Mouse (Mus musculus): ENCODE results near the gene Pard3. TPM values are rescaled to one million over a fixed set of nuclear protein-coding genes. Genes with fewer than 3 reads are reported as not detected.

Pard3 gene
- total and polyA plus RNA-seq, 3 experiments: 0.51 to 1.3 (median 0.94) TPM

DNA sequence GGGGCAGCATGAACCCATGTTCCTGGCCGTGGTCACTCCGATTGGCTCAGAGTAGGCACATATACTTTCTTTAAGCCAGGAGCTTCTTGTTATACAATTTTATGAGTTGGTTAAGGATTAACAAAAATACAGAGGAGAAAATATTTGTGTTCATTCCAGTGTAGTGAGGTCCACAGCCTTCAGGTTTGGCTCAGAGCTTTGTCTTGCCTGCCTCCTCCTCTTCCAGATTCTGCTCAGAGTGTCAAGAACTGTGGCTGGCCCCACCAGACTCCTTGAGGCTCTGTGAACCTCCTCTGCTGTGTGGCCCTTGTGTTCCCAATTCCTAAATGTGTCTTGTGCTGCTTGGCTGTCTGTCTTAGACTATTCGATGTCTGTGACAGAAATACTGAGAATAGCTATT is 59.7 kb downstream of the Pard3 start:
- dilution Hi-C loops (cut with MboI; ENCODE audit: extremely low pct_ligation_motif_present, extremely low pct_unique_long_range_greater_than_20kb, low sequenced_read_pairs): no loop called here

DNA sequence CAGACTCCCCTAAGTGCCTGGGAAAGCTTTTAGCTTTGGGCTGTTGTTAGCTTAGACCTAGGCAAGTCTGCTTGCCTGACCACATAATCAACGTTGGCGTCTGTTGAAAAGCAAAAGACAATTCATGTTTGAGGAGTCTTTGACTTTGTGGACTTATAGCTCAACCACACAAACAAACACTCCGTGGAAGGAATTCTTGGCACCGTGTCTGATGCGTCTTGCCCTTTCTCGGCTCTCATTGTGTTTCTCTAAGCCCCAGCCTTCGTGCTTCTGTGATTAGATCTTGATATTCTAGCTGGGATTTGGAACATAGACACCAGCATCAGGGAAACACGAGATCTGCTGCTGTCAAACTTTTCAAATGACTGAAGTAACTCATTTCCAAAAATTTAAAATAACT is 61.1 kb downstream of the Pard3 start:
- no peaks in the 10 kb centered on the region for H3K27me3 ChIP-seq (replicated peaks)
- no peaks in the 10 kb centered on the region for H3K9me3 ChIP-seq (replicated peaks; ENCODE audit: low read length)
- no peak overlapping the region for H3K4me2 ChIP-seq (ENCODE audit: insufficient read depth, low read depth, poor library complexity, severe bottlenecking)
- no peak for TF ChIP-seq CHD2 (IDR thresholded peaks at IDR 0.05; ENCODE audit: low read length)
- no peak for TF ChIP-seq HCFC1 (IDR thresholded peaks at IDR 0.05; ENCODE audit: low read depth, low read length)
- no peak for TF ChIP-seq TCF12 (IDR thresholded peaks at IDR 0.05; ENCODE audit: low read depth, low read length)
- no peak for TF ChIP-seq JUN (IDR thresholded peaks at IDR 0.05; ENCODE audit: insufficient read depth, low read depth, low read length)
- no peak for TF ChIP-seq NRF1 (IDR thresholded peaks at IDR 0.05; ENCODE audit: low read depth, low read length)
- TF ChIP-seq ETS1 (conservative IDR thresholded peaks at IDR 0.05; ENCODE audit: low read depth, low read length): no peak
- TF ChIP-seq ZMIZ1 (IDR thresholded peaks at IDR 0.05; ENCODE audit: low read depth, low read length): no peak
- no peak for TF ChIP-seq MAX (IDR thresholded peaks at IDR 0.05; ENCODE audit: low read length)
- TF ChIP-seq USF1 (IDR thresholded peaks at IDR 0.05; ENCODE audit: low read depth, low read length): no peak
- no peak for TF ChIP-seq MAFK (IDR thresholded peaks at IDR 0.05; ENCODE audit: insufficient replicate concordance, low read length)
- TF ChIP-seq CHD1 (IDR thresholded peaks at IDR 0.05; ENCODE audit: low read depth, low read length): no peak
- no peak for TF ChIP-seq EP300 (IDR thresholded peaks at IDR 0.05; ENCODE audit: low read length)
- no peak for TF ChIP-seq TBP (conservative IDR thresholded peaks at IDR 0.05; ENCODE audit: low read depth, low read length)
- TF ChIP-seq BHLHE40 (IDR thresholded peaks at IDR 0.05; ENCODE audit: low read depth, low read length): no peak
- TF ChIP-seq ZC3H11A (IDR thresholded peaks at IDR 0.05; ENCODE audit: low read depth, low read length): no peak
- TF ChIP-seq CTCF (conservative IDR thresholded peaks at IDR 0.05 in 1 of 2, IDR thresholded peaks at IDR 0.05 in 1 of 2; ENCODE audit: low read depth in 2 of 2, low read length in 2 of 2): no peak
- TF ChIP-seq SMC3 (IDR thresholded peaks at IDR 0.05; ENCODE audit: low read depth, low read length): no peak
- TF ChIP-seq POLR2AphosphoS2 (IDR thresholded peaks at IDR 0.05; ENCODE audit: low read depth, low read length): no peak
- TF ChIP-seq UBTF (IDR thresholded peaks at IDR 0.05; ENCODE audit: low read depth, low read length): no peak
- dilution Hi-C loops (cut with MboI; ENCODE audit: extremely low pct_ligation_motif_present, extremely low pct_unique_long_range_greater_than_20kb, low sequenced_read_pairs) (no loop called here), in situ Hi-C loops (cut with MboI; ENCODE audit: low pct_ligation_motif_present, low pct_unique_long_range_greater_than_20kb, low sequenced_read_pairs) (loop anchor here (25.0 kb wide), 1 partner anchor 637 kb away; the partner anchor contains the start of gene Tarbp1)
- no peak for DNase-seq (ENCODE audit: extremely low read depth)
- H3K9ac ChIP-seq (ENCODE audit: insufficient read depth, low read depth): no peak overlapping the region
- no peak overlapping the region for H3K27ac ChIP-seq (ENCODE audit: insufficient read depth, low read depth)
- H3K4me1 ChIP-seq (ENCODE audit: control insufficient read depth in 1 of 2, insufficient read depth in 2 of 2): peaks cover 0 to 5% of the 10 kb centered on the region in 2 experiments; a peak in 1 of 4 replicates
- H3K79me2 ChIP-seq (replicated peaks; ENCODE audit: control insufficient read depth, extremely low read depth, insufficient read depth, poor library complexity, severe bottlenecking): no peaks in the 10 kb centered on the region
- no peak overlapping the region for H3K4me3 ChIP-seq (replicated peaks in 1 of 3; ENCODE audit: low read depth in 2 of 3, low read length in 2 of 3, poor library complexity in 1 of 3)
- H3K36me3 ChIP-seq (replicated peaks in 1 of 2; ENCODE audit: control insufficient read depth in 1 of 2, insufficient read depth in 1 of 2, low read length in 1 of 2): no peaks in the 10 kb centered on the region

More for the DNA sequence above, 59.7 kb downstream of the Pard3 start:
- no peak for DNase-seq (ENCODE audit: extremely low read depth)
- no peaks in the 10 kb centered on the region for H3K27me3 ChIP-seq (replicated peaks)
- H3K9ac ChIP-seq (ENCODE audit: insufficient read depth, low read depth): no peak overlapping the region
- H3K4me1 ChIP-seq (ENCODE audit: control insufficient read depth in 1 of 2, insufficient read depth in 2 of 2): peaks cover 0 to 5% of the 10 kb centered on the region in 2 experiments; a peak in 1 of 4 replicates
- TF ChIP-seq ETS1 (conservative IDR thresholded peaks at IDR 0.05; ENCODE audit: low read depth, low read length) (no peak), BHLHE40 (IDR thresholded peaks at IDR 0.05; ENCODE audit: low read depth, low read length) (no peak), MAZ (IDR thresholded peaks at IDR 0.05; ENCODE audit: low read depth, low read length) (no peak), POLR2A (IDR thresholded peaks at IDR 0.05; ENCODE audit: low read depth, low read length) (no peak), USF1 (IDR thresholded peaks at IDR 0.05; ENCODE audit: low read depth, low read length) (no peak), MXI1 (IDR thresholded peaks at IDR 0.05; ENCODE audit: low read depth, low read length) (no peak), HCFC1 (IDR thresholded peaks at IDR 0.05; ENCODE audit: low read depth, low read length) (no peak), ZMIZ1 (IDR thresholded peaks at IDR 0.05; ENCODE audit: low read depth, low read length) (no peak), RCOR1 (conservative IDR thresholded peaks at IDR 0.05; ENCODE audit: low read depth, low read length) (no peak), CHD2 (IDR thresholded peaks at IDR 0.05; ENCODE audit: low read length) (no peak), SIN3A (IDR thresholded peaks at IDR 0.05; ENCODE audit: low read length) (no peak), ZC3H11A (IDR thresholded peaks at IDR 0.05; ENCODE audit: low read depth, low read length) (no peak), CHD1 (IDR thresholded peaks at IDR 0.05; ENCODE audit: low read depth, low read length) (no peak), TCF12 (IDR thresholded peaks at IDR 0.05; ENCODE audit: low read depth, low read length) (no peak), JUND (conservative IDR thresholded peaks at IDR 0.05; ENCODE audit: low read depth, low read length) (no peak), CTCF (conservative IDR thresholded peaks at IDR 0.05 in 1 of 2, IDR thresholded peaks at IDR 0.05 in 1 of 2; ENCODE audit: low read depth in 2 of 2, low read length in 2 of 2) (no peak), ZKSCAN1 (IDR thresholded peaks at IDR 0.05; ENCODE audit: borderline replicate concordance, low read depth, low read length) (no peak), ELF1 (IDR thresholded peaks at IDR 0.05; ENCODE audit: low read depth, low read length) (no peak)
- no peaks in the 10 kb centered on the region for H3K9me3 ChIP-seq (replicated peaks; ENCODE audit: low read length)
- in situ Hi-C loops (cut with MboI; ENCODE audit: low pct_ligation_motif_present, low pct_unique_long_range_greater_than_20kb, low sequenced_read_pairs): no loop called here
- no peaks in the 10 kb centered on the region for H3K36me3 ChIP-seq (replicated peaks in 1 of 2; ENCODE audit: control insufficient read depth in 1 of 2, insufficient read depth in 1 of 2, low read length in 1 of 2)
- no peak overlapping the region for H3K4me2 ChIP-seq (ENCODE audit: insufficient read depth, low read depth, poor library complexity, severe bottlenecking)
- no peak overlapping the region for H3K4me3 ChIP-seq (replicated peaks in 1 of 3; ENCODE audit: low read depth in 2 of 3, low read length in 2 of 3, poor library complexity in 1 of 3)
- no peak overlapping the region for H3K27ac ChIP-seq (ENCODE audit: insufficient read depth, low read depth)
- H3K79me2 ChIP-seq (replicated peaks; ENCODE audit: control insufficient read depth, extremely low read depth, insufficient read depth, poor library complexity, severe bottlenecking): no peaks in the 10 kb centered on the region
